Mouse (Mus musculus): ENCODE results near the gene Slc29a3.
"Not testable (repeated sequence)": the region's sequence is repeated elsewhere in the genome, so short reads cannot be mapped to it uniquely, and the experiment has no call there.

Slc29a3 gene

DNA sequence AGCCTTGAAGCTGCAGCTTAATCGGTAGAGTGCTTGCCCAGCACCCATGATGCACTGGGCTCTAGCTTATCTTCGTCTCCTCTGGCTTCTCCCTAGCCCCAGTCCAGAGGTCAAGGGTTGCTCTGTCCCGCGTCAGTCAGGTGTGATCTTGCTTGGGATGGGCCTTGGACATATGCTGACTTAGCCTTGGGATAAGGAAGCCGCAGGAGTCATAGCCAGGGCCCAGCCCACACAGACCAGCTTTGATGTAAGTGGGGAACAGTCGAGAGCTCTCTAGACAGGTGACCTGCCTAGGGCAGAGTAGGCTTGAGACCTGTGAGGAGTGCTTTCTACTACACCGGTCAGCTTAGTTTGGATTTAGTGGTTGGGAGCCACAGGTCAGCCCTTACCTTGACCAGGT is 14.8 kb upstream of the Slc29a3 start:
- no peak for DNase-seq (ENCODE audit: low read depth, low spot score)

- DNase-seq (ENCODE audit: low read depth, low spot score), result no peak
Observed at GRCm38 (mm10) chr10:60762126-60762525, 9.5 kb upstream of the Slc29a3 start.

GRCm38 (mm10) chr10:60760377-60760776 is 7.8 kb upstream of the Slc29a3 start:
- peak; percentile 96 for DNase-seq (ENCODE audit: low read depth, low spot score)

GRCm38 (mm10) chr10:60756992-60757391 is 4.4 kb upstream of the Slc29a3 start:
- peak; percentile 71 for DNase-seq (ENCODE audit: low read depth, low spot score)

DNA sequence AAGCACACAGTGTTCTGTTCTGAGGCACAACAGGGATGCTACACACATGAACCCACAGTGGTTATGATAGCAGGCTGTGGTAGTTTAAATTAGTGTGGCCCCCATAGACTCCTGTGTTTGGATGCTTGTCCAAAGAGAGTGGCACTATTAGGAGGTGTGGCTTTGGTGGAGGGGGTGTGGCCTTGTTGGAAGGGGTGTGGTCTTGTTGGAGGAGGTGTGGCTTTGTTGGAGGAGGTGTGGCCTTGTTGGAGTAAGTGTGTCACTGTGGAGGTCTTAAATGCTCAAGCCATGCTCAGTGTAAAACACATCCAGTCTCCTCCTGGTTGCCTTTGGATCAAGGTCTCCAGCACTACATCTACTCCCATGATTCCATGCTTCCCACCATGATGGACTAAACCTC is 3.6 kb upstream of the Slc29a3 start:
- peak; percentile 28 for DNase-seq (ENCODE audit: low read depth, low spot score)

- DNase-seq (ENCODE audit: low read depth, low spot score), result no peak
Observed at GRCm38 (mm10) chr10:60753941-60754340, 1.3 kb upstream of the Slc29a3 start.

DNA sequence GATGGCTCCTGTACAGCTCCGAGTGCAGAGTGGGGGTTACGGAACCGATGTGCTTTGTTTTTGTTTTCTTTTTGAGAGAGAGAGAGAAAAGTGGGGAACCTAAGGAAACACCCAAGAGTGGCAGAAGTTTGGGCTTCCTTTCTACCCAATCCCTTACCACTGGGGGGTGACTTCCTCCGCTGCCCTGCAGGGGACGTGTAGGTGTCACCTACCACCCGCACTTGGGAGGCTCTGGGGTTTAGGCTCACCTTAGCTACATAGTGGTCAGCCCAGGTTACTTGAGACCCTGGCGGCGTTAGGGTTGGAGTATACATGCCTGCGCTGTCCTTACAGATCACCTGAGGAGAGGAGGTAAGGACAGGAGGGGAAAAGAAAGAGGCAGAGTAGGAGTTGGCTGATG is 667 bp upstream of the Slc29a3 start:
- DNase-seq (ENCODE audit: low read depth, low spot score), result peak; percentile 33

DNA sequence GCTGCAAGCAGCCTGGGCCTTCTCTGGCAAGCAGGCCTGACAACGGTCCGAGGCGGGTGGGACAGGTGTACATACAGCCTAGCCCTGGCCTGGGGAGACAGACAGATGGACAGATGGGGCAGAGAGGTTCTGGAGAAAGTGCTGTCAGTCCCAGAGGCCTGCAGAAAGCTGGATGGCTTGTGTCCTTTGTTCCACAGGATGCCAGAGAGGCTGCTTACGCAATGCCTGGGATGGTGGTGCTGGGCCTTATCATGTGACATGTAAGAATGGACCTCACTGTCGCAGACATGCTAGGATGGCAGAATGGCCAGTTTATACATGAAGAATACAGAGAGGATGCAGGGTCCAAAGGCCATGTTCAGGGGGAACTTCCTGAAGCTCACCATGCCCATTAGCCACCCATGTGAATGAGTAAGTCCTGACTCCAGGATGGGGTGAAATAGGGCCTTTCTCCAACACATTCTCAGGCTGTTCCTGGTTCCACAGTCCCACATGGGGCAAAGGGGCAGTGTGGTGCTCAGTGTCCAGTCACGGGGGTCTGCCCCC is 4.9 kb downstream of the Slc29a3 start:
- no peak for DNase-seq (ENCODE audit: low read depth, low spot score)

- peak; percentile 23 for DNase-seq (ENCODE audit: low read depth, low spot score)
Observed at GRCm38 (mm10) chr10:60746512-60746911, 6.1 kb downstream of the Slc29a3 start.

DNA sequence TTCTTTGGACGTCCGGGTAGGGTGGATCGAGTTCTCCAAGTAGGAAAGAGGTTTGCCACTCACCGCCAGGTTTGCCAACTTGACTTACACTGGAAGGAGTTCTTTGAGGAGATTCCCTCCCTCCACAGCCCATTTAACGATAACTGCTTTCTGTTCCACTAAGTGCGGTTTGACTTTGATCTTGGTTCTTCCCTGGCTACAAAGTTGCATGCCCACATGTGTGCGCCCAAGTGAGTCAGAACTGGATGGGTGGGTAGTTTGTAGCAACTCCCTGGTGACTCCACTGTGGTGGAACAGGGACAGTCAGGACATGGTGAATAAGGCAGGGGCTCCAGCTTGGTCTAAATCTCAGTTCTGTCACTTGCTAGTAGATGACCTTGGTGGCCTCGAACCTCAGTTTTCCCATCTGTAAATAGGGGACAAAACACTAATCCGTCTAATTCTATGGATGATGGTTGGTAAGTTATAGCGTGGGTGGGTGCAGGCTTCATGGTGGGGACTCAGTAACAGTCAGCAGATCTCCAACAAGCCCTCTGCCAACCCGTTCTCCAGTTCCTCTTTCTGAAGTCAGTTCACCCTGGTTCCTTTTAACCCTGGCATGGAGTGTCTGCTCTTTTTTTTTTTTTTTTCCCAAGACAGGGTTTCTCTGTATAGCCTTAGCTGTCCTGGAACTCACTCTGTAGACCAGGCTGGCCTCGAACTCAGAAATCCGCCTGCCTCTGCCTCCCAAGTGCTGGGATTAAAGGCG is 7.9 kb downstream of the Slc29a3 start:
- no peak for DNase-seq (ENCODE audit: low read depth, low spot score)

- DNase-seq (ENCODE audit: low read depth, low spot score), result no peak
Observed at GRCm38 (mm10) chr10:60743681-60744080, 8.9 kb downstream of the Slc29a3 start.

- DNase-seq (ENCODE audit: low read depth, low spot score), result no peak
Observed at GRCm38 (mm10) chr10:60742942-60743341, 9.7 kb downstream of the Slc29a3 start.

DNA sequence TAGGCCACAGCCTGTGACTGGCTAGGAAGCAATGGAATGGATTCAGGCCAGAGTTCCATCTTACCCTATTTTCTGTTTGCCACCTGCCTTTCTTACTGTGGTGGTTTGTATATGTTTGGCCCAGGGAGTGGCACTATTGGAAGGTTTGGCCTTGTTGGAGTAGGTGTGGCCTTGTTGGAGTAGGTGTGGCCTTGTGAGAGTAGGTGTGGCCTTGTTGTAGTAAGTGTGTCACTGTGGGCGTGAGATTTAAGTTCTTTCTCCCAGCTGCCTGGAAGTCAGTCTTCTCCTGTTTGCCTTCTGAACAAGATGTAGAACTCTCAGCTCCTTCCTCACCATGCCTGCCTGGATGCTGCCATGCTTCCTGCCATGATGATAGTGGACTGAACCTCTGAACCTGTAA is 10.3 kb downstream of the Slc29a3 start:
- DNase-seq (ENCODE audit: low read depth, low spot score), result not testable (repeated sequence)

DNA sequence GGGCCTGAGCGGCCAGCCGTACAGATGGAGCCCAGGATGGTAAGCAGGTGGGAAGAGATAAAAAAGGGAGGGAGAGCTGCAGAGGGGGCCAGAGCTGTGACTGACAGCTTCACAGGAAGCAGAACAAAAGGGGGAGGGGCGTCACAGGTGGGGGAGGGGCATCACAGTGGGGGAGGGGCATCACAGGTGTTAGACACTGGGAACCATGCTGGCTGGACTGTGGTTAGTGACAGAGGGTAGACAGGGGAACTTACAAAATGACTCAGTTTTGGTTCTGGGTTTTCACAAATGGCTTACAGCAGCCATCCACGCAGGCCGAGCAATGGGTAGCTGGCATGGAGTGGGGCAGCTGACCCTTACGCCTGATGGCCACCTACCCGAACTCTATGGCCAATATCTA is 11.2 kb downstream of the Slc29a3 start:
- DNase-seq (ENCODE audit: low read depth, low spot score), result peak; percentile 22

DNA sequence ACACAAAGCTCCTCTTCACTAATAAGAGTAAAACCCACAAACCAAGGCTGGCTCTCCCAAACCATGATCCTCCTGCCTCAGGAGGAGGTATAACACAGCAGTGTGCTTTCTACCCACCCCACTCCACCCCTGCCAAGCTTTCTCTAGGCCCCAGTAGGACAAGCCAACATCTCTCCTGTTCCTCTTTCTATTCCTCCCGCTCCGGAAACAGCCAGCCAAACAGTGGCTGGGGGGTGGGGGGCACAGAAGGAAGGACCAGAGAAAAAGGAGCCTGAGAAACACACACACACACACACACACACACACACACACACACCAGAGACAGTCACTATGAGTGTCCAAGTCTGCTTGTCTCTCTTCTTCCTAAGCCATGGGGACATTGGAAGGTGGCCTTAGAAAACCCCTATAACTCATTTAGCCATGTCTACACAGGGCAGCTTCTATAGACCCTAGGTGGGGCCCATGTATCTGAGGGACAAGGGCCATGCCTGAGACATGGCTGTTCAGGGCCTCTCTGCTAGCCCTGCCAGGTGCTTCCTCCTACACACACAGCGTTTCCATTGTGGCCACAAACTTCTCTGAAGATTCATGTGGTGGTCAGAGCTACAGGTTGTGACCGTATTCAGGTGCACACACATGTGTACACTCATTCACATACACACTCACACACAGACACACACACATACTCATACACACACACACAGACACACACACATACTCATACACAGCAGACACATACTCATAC is 12.8 kb downstream of the Slc29a3 start:
- DNase-seq (ENCODE audit: low read depth, low spot score), result no peak

DNA sequence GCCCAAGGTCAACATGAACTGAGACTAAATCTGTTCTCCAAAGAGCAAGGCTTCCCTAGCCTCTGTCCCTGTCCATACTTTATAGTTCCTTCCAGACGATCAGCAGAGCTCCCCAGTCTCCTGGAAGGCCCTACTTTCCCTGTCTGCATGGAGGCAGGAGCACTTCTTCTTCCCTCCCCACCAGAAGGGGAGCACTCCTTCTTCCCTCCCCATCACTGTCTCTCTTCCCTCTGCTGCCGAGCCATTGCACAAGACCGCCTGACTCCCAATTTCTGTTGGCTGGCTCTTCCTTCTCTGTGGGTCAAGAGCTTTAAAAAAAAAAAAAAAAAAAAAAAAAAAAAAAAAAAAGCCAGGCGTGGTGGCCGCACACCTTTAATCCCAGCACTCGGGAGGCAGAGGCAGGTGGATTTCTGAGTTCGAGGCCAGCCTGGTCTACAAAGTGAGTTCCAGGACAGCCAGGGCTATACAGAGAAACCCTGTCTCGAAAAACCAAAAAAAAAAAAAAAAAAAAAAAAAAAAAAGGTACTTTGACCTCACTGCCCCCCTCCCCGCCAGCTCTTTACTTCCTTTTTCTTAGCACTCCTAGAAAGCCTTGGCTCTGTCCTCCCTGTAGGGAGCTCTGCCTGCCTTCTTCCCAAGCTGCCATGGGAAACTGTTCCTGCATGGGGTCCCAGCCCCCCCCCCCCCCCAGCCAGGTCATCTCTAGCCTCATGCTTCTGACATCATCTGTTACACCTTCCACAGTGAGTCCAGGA is 14.5 kb downstream of the Slc29a3 start:
- DNase-seq (ENCODE audit: low read depth, low spot score), result no peak

- no peak for DNase-seq (ENCODE audit: low read depth, low spot score)
Observed at GRCm38 (mm10) chr10:60737169-60737728, 15.3 kb downstream of the Slc29a3 start.

DNA sequence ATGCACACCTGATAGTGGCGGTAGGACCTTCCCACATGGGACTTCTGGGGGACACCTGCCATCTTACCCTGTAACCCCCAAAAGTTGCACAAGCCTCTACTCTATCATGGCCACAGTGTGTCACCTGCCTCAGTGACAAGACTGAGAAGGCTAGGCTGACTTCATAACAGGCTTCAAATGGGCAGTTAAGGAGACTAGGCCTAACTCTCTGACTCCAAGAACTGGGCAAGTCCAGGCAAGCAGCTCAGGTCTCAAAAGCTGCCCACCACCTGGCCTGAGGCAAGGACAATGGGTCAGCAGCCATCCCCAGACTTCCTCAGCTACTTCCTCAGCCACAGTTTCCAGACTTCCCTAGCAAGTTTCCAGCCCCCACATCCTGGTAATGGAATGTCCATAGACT is 16.9 kb downstream of the Slc29a3 start:
- DNase-seq (ENCODE audit: low read depth, low spot score), result no peak

DNA sequence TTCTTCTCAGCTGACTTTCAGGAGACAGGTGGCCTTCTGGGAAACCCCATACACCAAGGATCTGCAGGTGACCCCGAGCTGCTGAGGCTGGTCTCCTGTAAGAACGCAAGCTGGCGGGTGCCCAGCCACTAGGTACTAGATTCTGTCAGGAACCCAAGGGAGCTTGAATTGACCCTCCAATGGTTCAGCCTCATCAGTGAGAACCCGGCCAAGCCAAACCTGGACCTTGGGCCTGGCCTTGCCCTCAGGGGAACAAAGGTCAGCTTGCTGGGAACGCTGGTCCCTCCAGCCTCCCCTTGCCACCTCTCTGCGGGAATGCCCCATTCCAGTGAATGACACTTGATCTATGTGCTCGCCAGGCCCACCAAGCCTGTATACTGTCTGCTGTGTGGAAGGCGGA is 19.1 kb downstream of the Slc29a3 start:
- no peak for DNase-seq (ENCODE audit: low read depth, low spot score)

DNA sequence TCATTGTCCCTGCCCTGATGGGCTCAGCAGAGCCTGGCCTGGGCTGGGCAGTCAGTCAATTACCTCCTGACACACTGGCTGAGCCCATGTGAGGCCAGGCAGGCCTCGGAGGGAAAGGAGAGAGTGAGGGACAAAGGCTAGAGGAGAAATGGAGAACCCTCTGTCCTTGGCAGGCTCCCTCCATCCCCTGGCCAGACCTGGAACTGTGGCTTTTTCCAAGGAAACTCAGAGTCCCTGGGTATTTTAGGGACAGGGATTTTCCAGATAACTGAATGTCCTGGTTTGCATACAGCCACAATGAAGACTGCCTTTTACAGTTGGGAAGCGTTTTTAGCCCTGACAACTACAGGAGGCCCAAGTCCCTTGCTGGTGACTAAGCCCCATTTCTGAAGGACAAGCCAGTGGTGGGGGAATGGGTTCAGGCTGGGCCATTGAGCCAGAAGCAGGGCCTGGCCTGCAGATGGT is 20.2 kb downstream of the Slc29a3 start:
- DNase-seq (ENCODE audit: low read depth, low spot score), result no peak

- DNase-seq (ENCODE audit: low read depth, low spot score), result no peak
Observed at GRCm38 (mm10) chr10:60731742-60732141, 20.9 kb downstream of the Slc29a3 start.

DNA sequence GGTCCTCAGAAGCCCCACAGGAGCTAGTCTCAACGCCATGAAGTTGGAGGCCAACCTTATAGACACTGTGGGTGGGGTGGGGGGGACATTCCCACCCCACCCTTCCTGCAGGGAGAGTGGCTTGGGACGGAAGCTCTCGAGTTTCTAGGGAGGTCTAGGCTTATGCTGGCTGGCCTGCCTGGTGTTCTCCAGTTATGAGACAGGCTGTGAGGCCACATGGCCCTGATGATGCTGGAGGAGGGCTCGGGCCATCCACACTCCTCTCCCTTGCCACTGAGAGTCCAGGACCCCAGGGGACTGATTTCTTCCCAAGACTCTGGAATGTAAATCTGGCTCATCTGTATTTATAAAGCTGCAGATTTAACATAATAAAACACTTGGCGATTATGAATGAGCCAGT is 25.3 kb downstream of the Slc29a3 start:
- DNase-seq (ENCODE audit: low read depth, low spot score), result no peak

All from CD4-positive, CD25-positive, alpha-beta regulatory T cell, adult 2 months (primary cell).